Mouse (Mus musculus): ENCODE data around the gene Trmt2b.
"Not testable (repeated sequence)": the region's sequence is repeated elsewhere in the genome, so short reads cannot be mapped to it uniquely, and the experiment has no call there.

- TF ChIP-seq EP300 (optimal IDR thresholded peaks at IDR 0.05); CTCF (IDR thresholded peaks at IDR 0.05; ENCODE audit: low read depth): not testable (repeated sequence)
Measured at GRCm38 (mm10) chrX:134311193-134311592, 34.4 kb upstream of the Trmt2b start.

All from stomach, postnatal 0 days (tissue).